ENCODE assay signal across 35 mouse cellular contexts in genomic region chr5:81605646-81606045, GRCm38 (mm10).
"Had no signal": no experiment of that assay in that cellular context is flagged by ENCODE, and none has a peak within 500 bp of the region (broad histone marks: within the 10 kb centered on the region; RNA-seq: fewer than 3 reads in every experiment).

No protein-coding gene starts in this region.

- H3K4me1 ChIP-seq: hindbrain, embryonic 10.5 days; hindbrain, embryonic 12.5 days; hindbrain, embryonic 13.5 days; hindbrain, embryonic 15.5 days; intestine, embryonic 15.5 days; kidney, embryonic 15.5 days had no signal

- H3K9ac ChIP-seq: heart, embryonic 12.5 days; heart, embryonic 13.5 days; heart, embryonic 15.5 days; hindbrain, embryonic 12.5 days; hindbrain, embryonic 13.5 days; hindbrain, embryonic 14.5 days; hindbrain, embryonic 15.5 days; intestine, embryonic 15.5 days; kidney, embryonic 15.5 days had no signal

- DNase-seq: heart, postnatal 10 days; heart, postnatal 14 days; heart, postnatal 36 days; heart, postnatal 4 days; kidney, adult 11 months; kidney, adult 18-20 months; kidney, adult 2 months; kidney, adult 8-10 months; kidney, adult 9 months; kidney, postnatal 10 days; kidney, postnatal 14 days; kidney, postnatal 25 days; kidney, postnatal 36 days; kidney, postnatal 4 days; layer of hippocampus, postnatal 36 days had no signal

- H3K27me3 ChIP-seq: heart, embryonic 12.5 days; heart, embryonic 13.5 days; heart, embryonic 15.5 days; hindbrain, embryonic 12.5 days; hindbrain, embryonic 13.5 days; hindbrain, embryonic 15.5 days; intestine, embryonic 15.5 days; kidney, embryonic 15.5 days had no signal

- H3K9me3 ChIP-seq: heart, embryonic 10.5 days; heart, embryonic 12.5 days; heart, embryonic 13.5 days; heart, embryonic 15.5 days; hindbrain, embryonic 10.5 days; hindbrain, embryonic 12.5 days; hindbrain, embryonic 13.5 days; hindbrain, embryonic 15.5 days; intestine, embryonic 15.5 days; kidney, embryonic 15.5 days had no signal

- H3K36me3 ChIP-seq: heart, embryonic 10.5 days; heart, embryonic 12.5 days; heart, embryonic 13.5 days; heart, embryonic 15.5 days; hindbrain, embryonic 10.5 days; hindbrain, embryonic 12.5 days; hindbrain, embryonic 13.5 days; hindbrain, embryonic 15.5 days; intestine, embryonic 15.5 days; kidney, embryonic 15.5 days had no signal

- H3K27ac ChIP-seq: heart, embryonic 10.5 days; heart, embryonic 13.5 days; heart, embryonic 15.5 days; hindbrain, embryonic 10.5 days; hindbrain, embryonic 12.5 days; hindbrain, embryonic 13.5 days; hindbrain, embryonic 14.5 days; hindbrain, embryonic 15.5 days; hindbrain, postnatal 0 days; intestine, embryonic 15.5 days; kidney, embryonic 15.5 days; kidney, postnatal 0 days; layer of hippocampus, adult 2 months; left cerebral cortex, adult 2 months had no signal

- H3K4me2 ChIP-seq: heart, embryonic 11.5 days; heart, embryonic 12.5 days; heart, embryonic 13.5 days; heart, embryonic 15.5 days; hindbrain, embryonic 12.5 days; hindbrain, embryonic 13.5 days; hindbrain, embryonic 14.5 days; hindbrain, embryonic 15.5 days; intestine, embryonic 15.5 days; kidney, embryonic 15.5 days had no signal

- ATAC-seq: hindbrain, embryonic 16.5 days; hindbrain, postnatal 0 days; inflammation-experienced regulatory T-cells, adult 6 months; intestine, embryonic 15.5 days; intestine, embryonic 16.5 days; intestine, postnatal 0 days had no signal

- H3K4me3 ChIP-seq: heart, embryonic 10.5 days; heart, embryonic 12.5 days; heart, embryonic 13.5 days; heart, embryonic 15.5 days; hindbrain, embryonic 10.5 days; hindbrain, embryonic 12.5 days; hindbrain, embryonic 13.5 days; hindbrain, embryonic 15.5 days; intestine, embryonic 15.5 days; kidney, embryonic 15.5 days; layer of hippocampus, adult 2 months; left cerebral cortex, adult 2 months had no signal
